Mouse (Mus musculus) layer of hippocampus, postnatal 36 days (tissue): ENCODE results near the gene Vps54. TPM values are rescaled to one million over a fixed set of nuclear protein-coding genes. Genes with fewer than 3 reads are reported as not detected.
A peak's percentile ranks its signal among the peaks of the same experiment; 100 is the strongest.

Source experiments
- DNase-seq, 2 experiments: peaks; one replicate each; pipeline ENCODE4 v3.0.0; 2022
- microRNA-seq, 2 experiments: library from miRNA; unstranded; fragments of <30 nt; microRNA quantifications; one replicate each; pipeline ENCODE4 v1.2.0; 2021
- total RNA-seq, 2 experiments: library from RNA; stranded (reverse); gene quantifications; 2 replicates each; pipeline ENCODE4 v1.2.3; 2021

Gene Vps54
- total RNA-seq, 2 experiments from 2014 or later, result 27.8 to 28.2 TPM

DNA sequence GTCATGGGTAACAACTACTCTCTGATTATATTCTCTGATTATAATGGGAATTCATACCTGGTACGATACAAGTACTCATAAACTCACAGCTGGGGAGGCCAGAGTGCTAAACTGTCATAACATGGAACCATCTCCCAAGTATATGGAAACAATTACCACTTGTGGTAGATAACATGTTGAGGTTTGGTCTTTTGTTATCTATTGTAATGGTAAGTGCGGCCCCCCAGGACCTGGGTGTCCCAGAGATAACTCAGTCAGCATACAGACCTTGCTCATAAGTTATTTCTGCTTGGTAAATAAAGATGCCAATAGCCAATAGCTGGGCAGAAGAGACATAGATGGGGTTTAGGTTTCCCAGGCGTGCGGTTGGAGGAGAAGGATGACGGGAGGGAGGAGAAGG, 104.4 kb downstream of the Vps54 start:
- no peak for DNase-seq

DNA sequence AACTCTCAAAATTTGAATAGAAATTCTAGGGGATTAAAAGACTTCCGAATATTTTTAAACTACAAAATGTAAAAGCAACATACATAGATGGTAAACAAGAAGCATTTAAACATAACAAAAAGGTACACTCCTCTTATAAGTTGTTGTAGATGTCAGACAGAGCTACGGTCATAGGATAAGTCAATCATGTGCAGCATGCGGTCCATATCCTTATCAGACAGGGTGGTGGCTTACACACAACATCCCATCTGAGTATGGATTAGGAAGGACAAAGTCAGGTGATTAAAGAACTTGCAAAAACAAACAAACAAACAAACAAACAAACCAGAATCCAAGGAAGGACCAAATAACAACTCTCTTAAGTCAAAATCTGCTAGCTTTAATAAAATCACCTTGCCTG, 106.9 kb downstream of the Vps54 start:
- DNase-seq, result no peak

DNA sequence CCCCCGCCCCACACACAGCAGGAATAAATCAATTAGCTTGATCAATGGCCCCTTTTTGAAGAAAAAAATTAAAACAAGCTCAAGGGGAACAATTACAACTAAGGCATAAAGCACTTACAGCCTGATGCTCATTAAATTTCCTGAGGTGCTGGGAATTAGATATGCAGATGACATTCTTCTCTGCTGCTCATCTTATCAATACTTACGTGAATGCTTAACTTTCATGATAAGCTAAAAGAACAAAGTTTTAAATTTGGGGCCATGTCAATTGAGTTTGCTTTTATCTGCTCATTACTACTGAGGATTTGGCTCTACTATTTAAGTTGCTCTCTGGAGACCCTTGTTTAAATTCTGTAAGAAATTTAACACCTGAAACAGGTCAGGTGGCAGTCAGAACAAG, 109.8 kb downstream of the Vps54 start:
- DNase-seq, result no peak

DNA sequence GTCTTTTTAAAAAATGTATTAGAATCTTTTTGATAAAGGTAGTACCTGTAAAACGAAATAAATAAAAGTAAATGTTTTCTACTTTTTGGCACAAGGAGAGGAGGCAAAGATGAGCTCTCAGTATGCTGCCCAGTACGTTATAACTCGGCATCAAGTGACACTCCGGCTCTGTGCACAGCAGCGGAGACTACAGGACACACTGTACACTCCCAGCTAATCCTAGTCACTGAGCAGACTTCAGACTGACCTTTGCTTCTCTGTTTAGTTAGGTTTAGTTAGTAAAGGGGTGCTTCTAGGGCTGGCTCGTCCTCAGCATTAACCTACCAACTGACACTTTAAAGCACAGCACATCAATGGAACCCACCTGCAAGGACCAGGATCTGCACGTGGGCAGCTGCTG, 112.2 kb downstream of the Vps54 start:
- no peak for DNase-seq

DNA sequence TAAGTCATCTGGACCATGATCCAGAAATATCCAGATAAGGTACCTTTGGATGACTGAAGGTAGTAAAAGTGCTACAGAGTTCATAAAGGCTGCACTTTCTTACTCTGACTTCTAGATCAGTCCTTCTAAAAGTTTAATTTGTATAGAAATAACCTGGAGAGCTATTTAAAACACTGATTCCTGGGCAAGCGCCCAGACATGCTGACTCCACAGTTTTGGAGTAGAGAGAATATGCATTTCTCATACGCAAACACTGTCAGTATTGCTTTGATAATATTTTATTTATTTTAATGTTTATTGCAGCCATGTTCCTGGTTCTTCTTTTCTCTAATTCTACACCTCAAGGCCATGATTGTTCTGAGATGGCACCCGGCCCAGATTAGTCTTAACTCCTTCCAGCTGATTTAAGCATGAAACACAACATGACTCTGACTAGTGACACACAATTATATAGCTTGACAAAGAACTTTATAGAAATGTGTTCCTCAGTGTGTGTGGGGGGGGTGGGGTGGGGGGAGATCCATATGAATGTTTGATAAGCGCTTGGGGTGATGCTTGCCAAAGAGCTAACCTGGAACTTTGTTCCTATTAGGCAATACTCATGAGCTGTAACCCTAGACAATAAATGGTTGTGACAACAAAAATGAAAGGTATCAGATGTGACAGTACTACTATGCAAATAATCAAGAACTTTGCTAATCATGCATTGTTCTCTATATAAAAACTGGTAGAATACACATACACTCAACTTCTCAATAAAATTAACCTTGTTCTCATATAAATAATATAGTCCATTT, 124.3 kb downstream of the Vps54 start:
- DNase-seq, result no peak

DNA sequence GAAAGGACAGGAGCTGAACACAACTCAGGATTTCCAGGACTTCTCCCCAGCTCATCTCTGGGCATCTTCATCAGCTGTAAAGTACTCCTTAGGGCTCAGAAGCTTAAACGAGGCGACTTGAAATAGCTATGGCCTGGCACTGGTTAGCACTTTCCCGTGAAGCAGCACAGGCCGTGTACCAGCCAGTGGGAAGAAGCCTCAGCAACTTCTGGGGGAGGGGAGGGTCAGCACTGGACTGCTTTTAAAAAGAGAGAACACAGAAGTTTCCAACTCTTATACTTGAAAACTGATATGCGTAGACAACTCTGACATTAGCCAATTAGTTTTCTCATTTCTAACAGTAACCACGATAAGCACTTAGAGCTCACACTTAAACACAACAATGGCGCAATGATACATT, 129.4 kb downstream of the Vps54 start:
- no peak for DNase-seq

DNA sequence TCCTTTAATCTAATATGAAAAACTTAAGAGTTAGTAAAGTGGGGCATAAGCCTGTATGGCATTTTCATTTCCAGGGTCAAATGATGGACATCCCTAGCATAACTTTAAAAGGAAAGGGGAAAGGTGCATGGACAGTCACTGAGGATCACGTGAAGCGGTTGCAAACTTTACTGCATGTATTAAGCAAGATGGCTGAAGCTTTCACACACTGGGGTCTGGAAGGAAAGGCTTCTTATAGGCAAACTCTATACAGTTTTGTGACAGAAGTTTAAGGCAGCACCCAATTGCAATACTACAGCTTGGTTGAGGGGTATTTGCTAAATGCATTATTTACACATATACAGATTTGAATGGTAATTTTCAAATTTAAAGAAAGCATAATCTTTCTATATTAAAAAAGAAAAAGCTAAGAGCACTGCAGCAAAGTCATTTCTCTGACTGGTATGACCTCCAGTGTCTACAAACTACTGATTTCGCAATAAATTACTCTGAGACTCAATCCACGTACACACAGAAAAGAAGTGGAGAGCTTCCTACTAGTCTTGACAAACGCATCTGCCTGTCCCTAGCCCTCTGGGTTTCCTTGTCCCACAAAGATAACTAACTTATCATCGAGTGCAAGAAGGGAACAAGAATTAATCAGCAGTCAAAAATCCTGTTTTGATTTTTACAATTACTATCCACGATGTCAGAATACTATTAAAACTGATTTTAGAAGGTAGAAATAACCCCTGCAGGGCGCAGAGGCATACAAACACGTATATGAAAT, 130.4 kb downstream of the Vps54 start:
- no peak for DNase-seq

DNA sequence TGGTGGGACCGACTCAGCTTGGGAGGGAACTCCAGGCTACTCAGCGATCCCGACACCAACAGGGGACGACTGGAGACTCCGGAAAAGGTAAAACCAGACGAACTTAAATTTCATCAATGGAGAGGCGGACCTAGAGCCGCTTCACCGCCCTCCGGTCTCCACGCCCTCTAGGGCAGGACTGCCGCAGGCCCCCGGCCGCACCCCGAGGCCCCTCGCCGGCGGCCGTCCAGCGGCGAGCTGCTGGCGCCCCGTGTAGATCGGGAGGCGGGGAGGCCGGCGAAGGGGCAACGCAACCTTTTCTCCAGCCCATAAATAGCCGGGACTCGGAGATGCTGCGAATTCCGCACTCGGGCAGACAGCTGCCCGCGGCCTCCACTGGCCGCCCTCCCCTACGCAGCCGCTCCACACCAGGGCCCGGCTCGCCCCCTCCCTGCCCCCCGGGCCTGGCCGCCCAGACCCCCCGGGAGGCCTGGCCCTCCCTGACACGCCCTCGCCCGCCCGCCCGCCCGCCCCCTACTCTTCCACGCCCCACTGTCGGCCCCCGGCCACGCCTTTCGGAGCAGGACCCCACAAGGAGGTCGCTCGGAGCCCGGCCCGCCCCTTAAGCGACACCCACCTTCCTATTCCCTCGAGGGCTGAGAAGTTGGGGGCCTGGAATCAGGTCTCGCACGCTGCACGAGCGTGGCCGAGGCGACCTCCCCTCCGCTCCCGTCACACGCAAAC, 131.5 kb downstream of the Vps54 start:
- peak; percentile 63 to 79 for DNase-seq

Small RNAs within 50 kb of the gene (microRNA-seq; reads per million reads assigned to microRNA genes)
- gene Mir1933, result 0 reads per million in 2 experiments

Other genes with a start within 250 kb of the Vps54 start
- 10 to 100 TPM; 46.9 to 52.6 TPM for gene Peli1, start 148.0 kb upstream of the Vps54 start, total RNA-seq
- 10 to 100 TPM; 81.6 to 90.6 TPM for gene Ugp2, start 131.9 kb downstream of the Vps54 start, total RNA-seq